Mouse (Mus musculus) neural tube, embryonic 13.5 days (tissue): ENCODE data around the gene Txndc5. TPM values are rescaled to one million over a fixed set of nuclear protein-coding genes. Genes with fewer than 3 reads are reported as not detected.

Experiments used
- ATAC-seq: fragments of 200-750 bp; cut with Nextera tagmentation; 2 replicates; pipeline ENCODE4 v1.8.0; 2017; ENCODE audit warnings: low read depth, mild to moderate bottlenecking, moderate TSS enrichment, moderate library complexity
- H3K27ac ChIP-seq: fragments of 300-500 bp; sonication (generic); replicated peaks from 2 replicates; pipeline ENCODE4 v1.5.1; 2015; ENCODE audit warnings: moderate library complexity, mild to moderate bottlenecking, inconsistent platforms
- H3K27me3 ChIP-seq: fragments of 300-500 bp; sonication (generic); 2 replicates; pipeline ENCODE4 v1.6.1; 2015; ENCODE audit warnings: mild to moderate bottlenecking, inconsistent platforms
- H3K36me3 ChIP-seq: fragments of 300-500 bp; sonication (generic); 2 replicates; pipeline ENCODE4 v1.6.1; 2015; ENCODE audit warnings: mild to moderate bottlenecking, inconsistent platforms
- H3K4me1 ChIP-seq: fragments of 300-500 bp; sonication (generic); replicated peaks from 2 replicates; pipeline ENCODE4 v1.6.1; 2015; ENCODE audit warnings: inconsistent platforms
- H3K4me2 ChIP-seq: fragments of 300-500 bp; sonication (generic); 2 replicates; pipeline ENCODE4 v1.6.1; 2015; ENCODE audit warnings: inconsistent platforms, mild to moderate bottlenecking, moderate library complexity
- H3K4me3 ChIP-seq: fragments of 300-500 bp; sonication (generic); 2 replicates; pipeline ENCODE4 v1.5.1; 2015; ENCODE audit warnings: mild to moderate bottlenecking, inconsistent platforms
- H3K9ac ChIP-seq: fragments of 300-500 bp; sonication (generic); 2 replicates; pipeline ENCODE4 v1.6.1; 2015; ENCODE audit warnings: moderate library complexity, mild to moderate bottlenecking, inconsistent platforms
- H3K9me3 ChIP-seq: fragments of 300-500 bp; sonication (generic); 2 replicates; pipeline ENCODE4 v1.6.1; 2016; ENCODE audit warnings: inconsistent platforms
- WGBS: fragments of 180-500 bp; shearing (Covaris S2); methylation state at CpG from one replicate; pipeline ENCODE4 v1.1.7; 2015; 5-methylcytosine and 5-hydroxymethylcytosine counted together
- polyA plus RNA-seq: library from polyadenylated mRNA; unstranded; fragments of >200 nt; fragmentation: Nextera tagmentation; extraction: Ambion mirVana; gene quantifications from 2 replicates; pipeline ENCODE4 v1.2.1, GENCODE M21; 2015

Txndc5 gene
- polyA plus RNA-seq, 1 experiment from 2014 or later, result 91.2 TPM

GRCm38 (mm10) chr13:38501314-38501713 lies 27.3 kb downstream of the Txndc5 start:
- no peak for ATAC-seq
- no peak overlapping the region for H3K27ac ChIP-seq
- WGBS, result 90% methylated on average over 12 of the region's 12 CpGs
- no peaks in the 10 kb centered on the region for H3K27me3 ChIP-seq
- H3K4me3 ChIP-seq, result no peak overlapping the region
- no peaks in the 10 kb centered on the region for H3K9me3 ChIP-seq
- H3K9ac ChIP-seq, result no peak overlapping the region
- H3K4me1 ChIP-seq, result no peaks in the 10 kb centered on the region
- peaks cover 70% of the 10 kb centered on the region for H3K36me3 ChIP-seq
- no peak overlapping the region for H3K4me2 ChIP-seq

DNA sequence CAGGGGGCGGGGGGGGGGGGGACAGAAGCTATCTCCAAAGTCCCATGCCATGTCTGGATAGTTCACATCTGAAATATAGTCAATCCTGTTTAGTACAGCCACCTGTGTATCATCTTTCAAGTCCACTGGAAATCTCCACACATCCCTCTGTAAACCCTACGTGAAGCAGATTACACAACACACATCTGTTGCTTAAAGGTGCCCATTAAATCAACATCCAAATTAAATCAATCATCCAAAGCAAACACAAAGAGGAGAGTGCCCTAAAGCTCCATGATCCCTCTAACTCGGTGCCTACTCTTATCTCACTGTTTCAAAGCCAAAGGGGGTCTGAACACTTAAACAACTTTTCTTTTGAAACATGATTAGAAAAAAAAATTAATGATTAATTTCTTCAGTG lies 31.9 kb downstream of the Txndc5 start:
- Histone ChIP-seq H3K9me3 (no peaks in the 10 kb centered on the region), H3K27ac (no peak overlapping the region), H3K9ac (no peak overlapping the region), H3K36me3 (peaks cover 25% of the 10 kb centered on the region), H3K4me3 (no peak overlapping the region), H3K4me1 (no peaks in the 10 kb centered on the region), H3K4me2 (no peak overlapping the region), H3K27me3 (no peaks in the 10 kb centered on the region)
- no peak for ATAC-seq
- WGBS, result 64% methylated on average over 3 of the region's 3 CpGs

DNA sequence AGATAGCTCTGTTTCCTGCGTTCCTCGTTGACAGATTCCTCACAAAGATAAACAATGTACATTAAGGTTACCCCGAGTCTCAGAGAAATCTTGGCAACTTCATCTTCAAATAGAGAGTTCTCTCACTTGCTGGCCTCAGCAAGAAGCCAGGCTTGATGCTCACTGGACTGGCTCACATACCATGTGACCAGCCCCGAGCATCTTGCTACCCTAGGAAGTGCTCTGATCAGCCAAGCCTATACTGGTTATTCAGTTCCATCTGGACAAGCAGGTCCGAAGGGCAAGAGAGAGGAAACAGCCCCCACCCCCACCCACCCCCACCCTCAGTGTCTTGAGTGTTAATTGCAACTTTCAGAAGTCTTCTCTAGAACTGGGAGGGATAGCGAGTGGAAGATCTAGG lies 41.9 kb downstream of the Txndc5 start:
- Histone ChIP-seq H3K9ac (no peak overlapping the region), H3K4me1 (0 out of 2 replicates have a peak, but pooled peaks cover 5% of the 10 kb centered on the region), H3K9me3 (no peaks in the 10 kb centered on the region), H3K36me3 (no peaks in the 10 kb centered on the region), H3K4me3 (no peak overlapping the region), H3K4me2 (no peak overlapping the region), H3K27me3 (no peaks in the 10 kb centered on the region), H3K27ac (no peak overlapping the region)
- WGBS, result 89% methylated on average over 6 of the region's 6 CpGs
- no peak for ATAC-seq

GRCm38 (mm10) chr13:38484701-38485100 lies 43.9 kb downstream of the Txndc5 start:
- H3K27ac ChIP-seq, result no peak overlapping the region
- H3K4me2 ChIP-seq, result no peak overlapping the region
- WGBS, result 84% methylated on average over 5 of the region's 5 CpGs
- H3K4me3 ChIP-seq, result no peak overlapping the region
- H3K27me3 ChIP-seq, result no peaks in the 10 kb centered on the region
- no peak for ATAC-seq
- no peak overlapping the region for H3K9ac ChIP-seq
- no peaks in the 10 kb centered on the region for H3K36me3 ChIP-seq
- no peaks in the 10 kb centered on the region for H3K9me3 ChIP-seq
- 0 out of 2 replicates have a peak, but pooled peaks cover 5% of the 10 kb centered on the region for H3K4me1 ChIP-seq

GRCm38 (mm10) chr13:38481021-38481420 lies 47.6 kb downstream of the Txndc5 start:
- ATAC-seq, result no peak
- Histone ChIP-seq H3K27me3 (no peaks in the 10 kb centered on the region), H3K4me1 (peaks cover 4% of the 10 kb centered on the region), H3K9ac (no peak overlapping the region), H3K4me2 (no peak overlapping the region), H3K9me3 (no peaks in the 10 kb centered on the region), H3K27ac (no peak overlapping the region), H3K36me3 (no peaks in the 10 kb centered on the region), H3K4me3 (no peak overlapping the region)
- 96% methylated on average over 7 of the region's 7 CpGs for WGBS

DNA sequence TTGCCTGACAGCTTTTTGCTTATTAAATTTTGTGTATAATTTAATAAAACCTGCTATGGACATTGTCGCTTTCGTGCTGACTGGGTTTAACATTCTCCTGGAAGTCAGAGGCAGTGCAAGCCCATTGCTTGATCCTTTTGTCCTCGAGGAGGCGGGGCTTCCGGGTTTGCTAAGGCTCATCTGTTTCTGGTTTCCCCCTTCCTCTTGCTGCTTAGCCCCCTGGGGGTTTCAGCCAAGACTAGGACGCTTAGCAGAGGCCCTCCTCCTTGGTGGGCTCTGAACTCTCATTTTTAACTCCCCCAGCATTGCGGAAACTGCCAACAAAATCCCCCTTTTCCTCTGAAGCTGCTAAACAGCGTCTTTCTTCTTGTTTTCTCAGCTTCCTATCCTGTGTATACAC lies 51.7 kb downstream of the Txndc5 start:
- Histone ChIP-seq H3K27me3 (no peaks in the 10 kb centered on the region), H3K36me3 (no peaks in the 10 kb centered on the region), H3K4me3 (no peak overlapping the region), H3K27ac (no peak overlapping the region), H3K9ac (no peak overlapping the region), H3K4me2 (no peak overlapping the region), H3K9me3 (no peaks in the 10 kb centered on the region), H3K4me1 (peaks cover 4% of the 10 kb centered on the region)
- 36% methylated on average over 8 of the region's 8 CpGs for WGBS
- no peak for ATAC-seq

GRCm38 (mm10) chr13:38473497-38473896 lies 55.1 kb downstream of the Txndc5 start:
- Histone ChIP-seq H3K27me3 (no peaks in the 10 kb centered on the region), H3K9me3 (no peaks in the 10 kb centered on the region), H3K4me1 (peaks cover 4% of the 10 kb centered on the region), H3K4me2 (no peak overlapping the region), H3K9ac (no peak overlapping the region), H3K4me3 (no peak overlapping the region), H3K27ac (no peak overlapping the region), H3K36me3 (no peaks in the 10 kb centered on the region)
- 92% methylated on average over 6 of the region's 6 CpGs for WGBS
- ATAC-seq, result no peak

DNA sequence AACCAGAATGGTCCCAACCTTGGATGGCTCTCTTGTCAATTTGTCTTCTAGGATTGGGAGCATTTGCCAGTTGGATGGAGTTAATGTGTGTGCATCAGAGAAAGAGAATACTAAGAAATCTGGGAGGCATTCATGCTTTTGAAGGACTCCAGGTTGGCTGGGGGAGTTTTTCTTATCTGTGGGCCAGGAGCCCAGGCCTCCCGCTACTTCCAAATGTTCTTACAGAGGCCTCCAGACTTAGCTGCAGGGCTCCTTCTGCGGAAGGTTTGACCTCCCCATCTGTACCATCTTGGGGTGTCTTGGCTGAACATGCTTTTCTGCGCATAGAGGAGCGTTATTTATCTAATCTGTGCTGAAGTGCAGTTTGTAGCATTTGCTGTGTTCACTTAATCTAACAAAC lies 56.0 kb downstream of the Txndc5 start:
- no peak for ATAC-seq
- WGBS, result 92% methylated on average over 4 of the region's 4 CpGs
- H3K4me2 ChIP-seq, result no peak overlapping the region

DNA sequence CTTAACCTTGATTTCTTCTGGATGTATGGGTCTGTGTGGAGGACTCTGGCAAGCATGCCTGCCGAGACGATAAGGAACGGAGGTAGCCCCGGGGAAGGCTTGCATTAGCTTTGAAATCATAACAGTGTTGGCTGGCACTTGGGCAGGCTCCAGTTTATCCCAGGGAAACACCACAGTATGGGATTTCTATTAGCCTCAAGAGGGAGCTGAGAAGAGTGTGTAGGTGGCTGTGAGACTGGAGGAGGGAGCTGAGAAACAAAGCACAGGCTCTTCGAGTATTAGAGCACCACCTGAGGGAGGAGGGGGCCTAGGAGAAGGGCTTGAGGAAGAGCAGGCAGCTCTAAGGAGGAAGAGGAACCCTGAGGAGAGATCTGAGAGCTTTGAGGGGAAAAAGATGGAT lies 57.7 kb downstream of the Txndc5 start:
- Histone ChIP-seq H3K27ac (no peak overlapping the region), H3K27me3 (no peaks in the 10 kb centered on the region), H3K36me3 (no peaks in the 10 kb centered on the region), H3K4me2 (no peak overlapping the region), H3K4me1 (no peaks in the 10 kb centered on the region), H3K9ac (no peak overlapping the region), H3K4me3 (no peak overlapping the region), H3K9me3 (no peaks in the 10 kb centered on the region)
- WGBS, result 81% methylated on average over 5 of the region's 5 CpGs
- no peak for ATAC-seq

More for the DNA sequence above, 56.0 kb downstream of the Txndc5 start:
- H3K9me3 ChIP-seq, result no peaks in the 10 kb centered on the region
- H3K9ac ChIP-seq, result no peak overlapping the region
- H3K36me3 ChIP-seq, result no peaks in the 10 kb centered on the region
- no peaks in the 10 kb centered on the region for H3K27me3 ChIP-seq
- peaks cover 4% of the 10 kb centered on the region for H3K4me1 ChIP-seq
- H3K27ac ChIP-seq, result no peak overlapping the region
- no peak overlapping the region for H3K4me3 ChIP-seq

- no peaks in the 10 kb centered on the region for H3K27me3 ChIP-seq
- H3K4me2 ChIP-seq, result no peak overlapping the region
- no peak overlapping the region for H3K27ac ChIP-seq
- H3K4me1 ChIP-seq, result no peaks in the 10 kb centered on the region
- no peaks in the 10 kb centered on the region for H3K36me3 ChIP-seq
- ATAC-seq, result no peak
- 72% methylated on average over 1 of the region's 1 CpGs for WGBS
- H3K4me3 ChIP-seq, result no peak overlapping the region
- no peaks in the 10 kb centered on the region for H3K9me3 ChIP-seq
- no peak overlapping the region for H3K9ac ChIP-seq
These were observed 65.2 kb downstream of the Txndc5 start for GRCm38 (mm10) chr13:38463410-38463809.

DNA sequence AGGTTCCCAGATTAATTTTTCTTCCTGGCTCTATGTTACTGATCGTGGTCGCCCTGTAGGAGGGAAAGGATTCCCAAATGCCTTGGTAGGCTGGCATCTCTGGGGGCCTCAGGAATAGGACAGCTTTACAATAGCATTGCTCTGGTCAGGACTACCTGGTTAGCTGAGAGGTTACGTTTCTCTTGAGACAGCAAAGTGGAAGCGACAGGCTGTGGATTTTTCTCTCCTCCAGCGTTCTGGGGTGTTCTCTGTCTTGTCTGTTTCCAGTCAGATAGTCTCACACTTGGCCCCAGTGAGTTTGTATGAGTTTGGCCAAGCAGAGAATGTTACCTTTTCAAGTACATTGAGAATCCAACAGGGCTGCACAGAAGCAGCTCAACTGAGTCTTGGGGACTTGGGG lies 77.2 kb downstream of the Txndc5 start:
- Histone ChIP-seq H3K4me3 (no peak overlapping the region), H3K4me2 (no peak overlapping the region), H3K9me3 (no peaks in the 10 kb centered on the region), H3K9ac (no peak overlapping the region), H3K36me3 (no peaks in the 10 kb centered on the region), H3K4me1 (no peaks in the 10 kb centered on the region), H3K27me3 (no peaks in the 10 kb centered on the region), H3K27ac (no peak overlapping the region)
- no peak for ATAC-seq
- 79% methylated on average over 5 of the region's 5 CpGs for WGBS
